Mouse (Mus musculus): ENCODE data around the gene Pzp.

GRCm38 (mm10) chr6:128527110-128527509 lies 590 bp upstream of the Pzp start:
- no peak for TF ChIP-seq CTCF (IDR thresholded peaks at IDR 0.05)
- no peak for TF ChIP-seq EP300 (IDR thresholded peaks at IDR 0.05)

Data from lung, postnatal 0 days (tissue).